Mouse (Mus musculus) right cerebral cortex, adult 2 months (tissue): ENCODE data around the gene Ces1f.
"Not testable (repeated sequence)": the region's sequence is repeated elsewhere in the genome, so short reads cannot be mapped to it uniquely, and the experiment has no call there.

Source experiments
- DNase-seq, 2 experiments: peaks; one replicate each; pipeline ENCODE4 v3.0.0; 2021 to 2022; ENCODE audit warnings: low spot score in 2 of 2

Ces1f gene

DNA sequence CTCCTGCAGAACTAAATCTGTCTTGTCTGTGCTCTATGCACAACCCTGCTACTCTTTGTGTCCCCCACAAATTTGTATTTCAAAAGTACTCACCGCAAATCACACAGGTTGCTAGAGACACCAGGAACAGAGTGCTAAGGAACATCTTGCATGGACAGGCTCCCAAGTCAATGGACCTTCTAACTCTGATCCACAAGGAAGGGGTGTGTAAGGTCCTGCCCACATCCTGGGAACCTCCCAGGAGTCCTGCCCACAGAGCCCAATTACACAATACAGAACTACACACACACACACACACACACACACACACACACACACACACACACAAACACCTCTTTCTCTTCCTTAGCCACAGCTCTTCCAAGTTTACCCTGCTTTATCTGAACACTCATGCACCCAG lies at the start of gene Ces1f:
Gene Ces1f (minus strand): TSS at position 192 of the 400 bp plus-strand sequence.
- DNase-seq = no peak

DNA sequence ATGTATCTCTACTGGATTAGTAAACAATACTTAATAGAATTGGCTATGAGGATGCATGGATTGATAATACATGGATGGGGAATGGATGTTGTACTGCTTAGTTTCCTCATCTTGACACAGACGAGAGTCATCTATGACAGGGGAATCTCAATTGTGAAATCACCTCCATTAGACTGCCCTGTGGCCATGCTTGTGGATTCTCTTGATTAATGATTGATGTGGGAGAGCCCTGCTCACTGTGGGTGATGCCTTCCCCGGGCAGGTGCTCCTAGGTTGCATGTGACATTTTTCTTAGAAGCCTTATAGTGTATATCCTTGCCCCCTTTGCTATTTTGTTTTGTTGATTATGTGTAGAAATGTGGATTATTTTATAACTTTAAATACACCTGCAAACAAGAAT lies 45.6 kb upstream of the Ces1f start:
- no peak for DNase-seq

DNA sequence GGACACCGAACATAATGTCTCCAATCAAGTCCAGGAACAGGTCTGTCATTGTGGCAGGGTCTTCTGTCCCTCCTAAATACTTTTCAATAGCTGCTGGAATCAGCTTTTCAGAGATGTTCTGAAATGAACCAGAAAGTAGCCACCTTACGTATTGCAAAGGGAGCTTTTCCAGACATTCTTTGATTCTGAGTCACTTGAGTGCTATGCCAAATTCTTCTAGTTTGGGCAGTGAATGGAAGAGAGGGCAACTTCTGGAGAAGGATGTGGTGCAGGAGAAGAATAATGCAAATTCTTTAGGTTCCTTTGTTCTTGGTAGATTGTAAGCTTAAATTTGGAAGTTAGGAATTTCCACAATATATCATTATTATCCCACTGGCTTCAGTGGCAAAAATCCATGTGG lies 37.5 kb upstream of the Ces1f start:
- DNase-seq = no peak

DNA sequence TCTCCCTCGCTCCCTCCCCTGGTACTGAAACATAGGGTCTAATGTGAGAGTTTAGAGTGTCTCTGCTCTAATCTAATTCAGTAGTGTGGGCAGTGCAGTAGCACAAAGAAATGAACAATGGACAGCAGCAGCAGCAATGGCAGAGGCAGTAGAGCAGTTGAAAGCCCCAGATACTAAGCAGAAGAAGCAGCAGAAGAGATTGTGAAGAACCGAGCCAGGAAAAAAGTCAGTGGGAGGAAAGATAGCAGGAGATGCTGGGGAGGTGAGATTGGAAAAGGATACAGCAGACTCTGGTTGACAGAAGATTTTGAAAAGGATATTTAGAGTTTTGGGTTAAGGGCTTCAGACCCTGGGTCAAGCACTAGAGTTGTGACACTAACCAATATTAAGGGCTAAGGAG lies 36.0 kb upstream of the Ces1f start:
- no peak for DNase-seq

DNA sequence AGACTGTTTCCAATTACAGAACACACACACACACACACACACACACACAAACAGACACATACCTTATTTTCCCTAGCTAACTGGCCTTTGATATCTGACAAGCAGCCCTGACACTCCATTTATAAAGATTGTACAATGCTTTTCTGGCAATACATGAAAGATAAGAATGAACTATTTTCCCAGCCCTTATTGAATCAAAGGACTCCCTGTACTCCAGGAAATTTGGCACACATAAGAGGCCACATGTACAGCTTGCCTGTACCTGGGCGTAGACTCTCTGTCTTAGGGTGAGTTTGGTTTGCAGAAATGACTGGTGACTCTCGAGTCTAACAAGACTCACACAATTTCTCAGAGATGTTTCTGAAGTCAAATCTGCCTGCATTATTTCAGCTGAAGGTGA lies 4.3 kb upstream of the Ces1f start:
- DNase-seq = no peak

DNA sequence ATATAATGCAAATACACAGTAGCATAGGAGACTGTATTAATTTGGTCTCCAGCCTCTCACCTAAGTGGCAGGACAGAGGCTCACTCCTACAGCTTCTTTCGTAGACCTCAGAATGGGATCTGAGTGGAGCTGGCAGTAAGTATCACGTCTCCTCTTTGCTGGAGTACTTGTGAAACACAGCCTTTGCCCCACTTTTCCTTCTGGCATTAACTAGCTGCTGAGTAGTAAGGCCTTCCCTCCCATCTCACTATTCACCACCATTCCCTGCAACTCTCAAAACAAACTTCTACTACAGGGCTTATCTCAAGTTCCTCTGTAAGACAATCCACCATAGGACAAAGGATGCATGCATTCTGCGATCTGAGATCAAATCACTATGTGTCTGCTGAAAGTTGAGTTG lies 2.8 kb upstream of the Ces1f start:
- no peak for DNase-seq

DNA sequence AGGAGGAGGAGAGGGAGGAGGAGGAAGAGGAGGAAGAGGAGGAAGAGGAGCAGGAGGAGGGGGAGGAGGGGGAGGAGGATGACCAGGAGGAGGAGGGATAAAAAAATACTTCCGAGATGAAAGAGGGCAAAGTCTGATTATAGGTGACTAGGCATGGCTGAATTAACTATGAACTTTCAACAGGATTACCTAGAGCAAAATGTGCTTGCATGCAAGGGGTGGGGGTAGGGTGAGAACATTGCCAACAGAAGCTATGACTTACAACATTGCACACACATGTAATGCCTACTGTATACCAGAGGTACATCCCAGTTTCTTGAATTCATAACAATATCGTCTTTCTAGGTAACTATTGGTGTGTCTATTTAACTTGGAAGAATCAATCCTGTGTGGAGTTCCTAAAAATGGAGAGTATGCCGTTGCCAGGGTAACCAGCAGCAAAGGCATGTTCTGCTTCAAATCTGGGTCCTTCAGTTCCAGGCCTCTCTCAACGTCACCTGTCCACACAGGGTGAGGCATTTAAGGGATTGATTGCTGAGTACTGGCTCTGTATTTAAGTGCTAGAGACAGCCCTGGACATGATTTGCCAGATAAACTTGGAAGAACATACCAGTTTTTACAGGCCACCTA lies 1.3 kb downstream of the Ces1f start:
- peak; percentile 22 for DNase-seq

DNA sequence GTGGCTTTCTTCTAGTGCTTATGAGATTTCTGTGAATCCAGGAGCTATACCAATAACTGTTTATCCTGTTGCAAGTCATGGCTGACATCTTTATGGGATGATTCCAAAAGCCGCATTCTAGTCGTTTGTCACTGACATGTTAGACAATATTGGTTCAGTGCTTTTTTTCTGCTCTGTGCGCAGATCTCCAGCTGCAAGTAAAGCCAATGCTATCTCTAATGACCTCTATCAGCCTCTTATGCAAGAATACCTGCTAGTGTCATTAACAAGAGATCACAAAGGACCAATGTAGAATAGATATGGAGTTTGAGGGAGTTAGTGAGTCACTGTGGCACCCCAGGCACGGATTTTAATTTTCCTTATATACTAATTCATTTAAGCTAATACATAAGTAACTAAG lies 4.9 kb downstream of the Ces1f start:
- no peak for DNase-seq

DNA sequence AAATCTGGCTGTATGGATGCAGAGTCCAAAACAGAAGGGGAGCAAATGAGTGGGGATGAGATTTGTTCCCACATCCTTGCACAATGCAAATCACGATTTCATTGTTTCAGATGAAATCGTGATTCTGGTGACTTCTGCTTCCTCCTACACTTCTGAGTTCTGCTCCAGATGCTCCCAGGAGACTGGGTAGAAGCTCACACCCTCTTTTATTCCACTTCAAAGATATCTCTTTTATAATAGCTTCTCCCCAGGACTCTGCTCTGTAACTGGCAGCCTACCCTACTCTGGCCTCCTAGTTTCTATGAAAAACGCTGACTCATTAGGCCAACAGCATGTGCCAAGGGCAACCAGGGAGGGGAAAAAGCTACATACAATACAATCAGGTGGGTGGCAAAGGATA lies 6.2 kb downstream of the Ces1f start:
- DNase-seq = peak; percentile 44 to 45

DNA sequence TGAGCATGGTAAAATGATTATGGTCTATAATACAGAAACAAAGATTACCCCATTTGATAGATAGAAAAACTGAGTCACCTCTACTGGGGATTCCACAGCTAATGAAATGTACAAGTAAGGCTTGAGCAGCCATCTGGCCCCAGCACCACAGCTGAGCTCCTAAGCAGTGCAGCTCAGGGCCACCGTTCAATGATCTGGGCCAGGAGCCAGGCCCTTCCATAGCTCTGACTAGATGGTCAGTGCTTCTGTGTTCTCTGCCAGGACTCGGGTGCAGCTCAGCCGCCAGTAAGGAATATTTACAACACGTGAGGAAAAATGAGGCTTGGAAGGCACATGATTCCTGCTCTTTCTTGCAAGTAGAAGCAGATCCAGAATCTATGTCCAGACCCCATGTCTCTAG lies 6.9 kb downstream of the Ces1f start:
- no peak for DNase-seq

DNA sequence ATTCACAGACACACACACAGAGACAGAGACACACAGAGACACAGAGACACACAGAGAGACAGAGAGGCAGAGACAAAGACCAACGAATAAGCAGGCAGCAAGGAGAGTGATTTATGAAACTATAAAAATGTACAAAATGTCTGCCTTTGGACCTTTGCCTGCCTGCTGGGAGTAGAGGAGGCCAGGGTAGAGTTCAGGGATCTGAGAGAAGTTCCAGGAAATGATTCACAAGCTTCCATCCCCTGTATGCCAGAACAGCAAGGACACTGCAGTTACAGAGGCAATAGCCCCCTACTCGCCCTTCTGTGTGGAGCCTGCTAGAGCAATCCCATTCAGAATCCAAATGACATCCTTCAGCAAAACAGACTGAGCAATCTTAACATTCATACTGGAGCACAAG lies 18.1 kb downstream of the Ces1f start:
- no peak for DNase-seq

DNA sequence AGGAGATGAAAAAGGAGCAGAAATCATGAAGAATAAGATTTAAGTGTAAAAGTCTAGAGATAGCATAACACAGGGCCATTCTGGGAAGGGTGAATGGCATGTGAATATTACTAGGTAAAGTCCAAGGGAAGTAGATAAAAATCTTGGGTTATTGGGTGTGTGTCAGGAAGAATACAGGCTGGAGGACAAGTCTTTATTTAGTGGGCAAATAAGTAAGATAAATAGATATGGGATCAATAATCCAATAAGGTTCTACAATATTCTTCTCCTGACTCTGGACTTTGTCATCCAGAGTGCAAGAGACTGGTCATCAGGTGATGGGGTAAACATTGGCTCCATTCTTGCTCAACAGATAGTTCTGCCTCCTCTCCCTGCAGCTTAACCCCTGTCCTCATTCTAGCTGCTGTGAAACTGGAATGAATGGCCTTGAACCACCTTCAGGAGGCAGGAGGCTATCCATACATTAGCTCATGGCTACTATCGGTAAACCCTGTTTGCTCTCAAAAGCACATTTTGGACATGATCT lies 27.1 kb downstream of the Ces1f start:
- no peak for DNase-seq

DNA sequence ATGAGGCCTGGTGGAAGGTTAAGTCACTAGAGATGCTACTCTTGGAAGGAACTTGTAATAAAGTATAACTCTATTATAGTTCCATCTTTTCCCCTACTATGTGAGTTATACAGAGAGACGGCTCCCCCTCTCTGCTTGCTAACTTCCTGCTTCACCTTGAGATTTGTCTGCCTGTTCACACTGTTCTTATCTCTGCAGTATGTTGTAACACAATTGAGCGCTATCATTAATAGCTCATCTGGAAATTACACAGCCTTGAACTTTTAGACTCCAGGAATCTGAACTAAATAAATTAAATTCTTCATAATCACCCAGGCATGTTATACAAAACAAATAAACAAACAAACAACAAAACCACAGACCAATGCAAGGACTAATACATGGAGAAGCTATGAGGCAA lies 33.5 kb downstream of the Ces1f start:
- DNase-seq = no peak

DNA sequence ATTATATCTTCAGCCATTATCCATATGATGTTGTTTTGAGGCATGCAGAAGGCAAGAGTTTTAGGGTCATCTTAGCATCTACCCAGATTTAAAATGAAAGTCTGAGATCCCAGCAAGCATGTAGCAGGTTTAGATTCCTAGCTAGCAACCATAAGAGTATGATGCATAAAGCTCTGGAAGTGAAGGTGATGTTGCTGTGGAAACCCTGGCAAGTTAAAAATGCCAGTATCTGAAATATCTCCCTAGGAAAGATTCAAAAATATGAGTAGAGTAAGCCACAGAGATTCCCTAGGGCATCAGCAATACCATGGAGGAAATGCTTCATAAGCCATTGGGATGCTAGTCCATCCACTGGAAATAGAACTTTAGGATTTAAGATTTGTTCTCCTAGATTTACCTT lies 39.7 kb downstream of the Ces1f start:
- DNase-seq = peak in 1 of 2 experiments; percentile 3

DNA sequence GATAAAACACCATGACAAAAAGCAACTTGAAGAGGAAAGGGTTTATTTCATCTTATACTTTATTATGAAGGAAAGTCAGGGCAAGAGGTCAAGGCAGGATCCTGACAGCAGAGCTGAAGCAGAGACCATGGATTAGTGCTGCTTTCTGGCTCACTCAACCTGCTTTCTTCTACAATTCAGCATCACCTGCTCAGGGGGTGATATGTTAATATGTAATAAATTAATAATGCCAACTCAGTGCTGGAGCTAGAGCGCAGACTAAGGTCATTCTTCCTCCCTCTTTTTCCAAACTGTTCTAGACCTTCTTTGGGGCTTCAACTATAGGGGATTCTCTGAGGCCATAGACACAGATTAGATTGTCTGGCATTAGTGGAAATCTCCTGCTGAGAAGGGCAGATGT lies 43.9 kb downstream of the Ces1f start:
- DNase-seq = no peak

DNA sequence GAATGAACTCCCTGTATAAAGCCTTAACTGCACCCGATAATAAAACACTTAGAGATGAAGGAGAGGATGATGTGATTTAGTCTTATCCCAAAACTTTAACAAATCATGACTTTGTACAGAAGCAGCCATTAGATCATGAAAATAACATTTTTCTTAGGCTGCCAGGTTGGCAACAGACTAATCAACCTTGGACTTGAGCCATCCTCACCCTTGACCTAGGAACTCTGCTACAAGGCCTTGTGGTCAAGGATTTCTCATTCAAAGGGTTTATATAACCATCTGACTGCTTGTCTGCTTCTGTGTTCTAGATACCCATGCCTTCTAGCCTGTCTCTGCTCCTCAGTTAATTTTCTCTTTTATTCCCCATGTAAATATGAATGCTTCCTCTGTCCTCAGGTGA lies 44.8 kb downstream of the Ces1f start:
- DNase-seq = no peak

DNA sequence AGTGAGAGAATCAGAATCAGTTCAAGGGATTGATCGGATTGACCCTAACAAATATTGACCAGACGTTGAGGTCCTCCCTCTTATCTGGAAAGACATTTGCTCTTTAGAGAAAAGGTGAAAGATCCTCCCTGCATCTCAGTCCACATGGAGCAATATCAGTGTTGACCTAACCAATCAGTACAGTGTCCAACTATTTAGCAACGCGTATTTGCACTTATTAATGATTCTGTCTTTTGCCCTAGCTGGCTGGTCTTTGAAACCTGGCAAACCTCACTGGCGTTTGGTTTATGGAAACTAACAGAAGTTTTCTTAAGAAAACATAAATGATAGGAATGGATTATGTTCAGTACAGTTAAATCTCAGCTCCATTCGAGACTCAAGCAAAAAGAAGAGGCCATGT lies 45.5 kb downstream of the Ces1f start:
- no peak for DNase-seq

DNA sequence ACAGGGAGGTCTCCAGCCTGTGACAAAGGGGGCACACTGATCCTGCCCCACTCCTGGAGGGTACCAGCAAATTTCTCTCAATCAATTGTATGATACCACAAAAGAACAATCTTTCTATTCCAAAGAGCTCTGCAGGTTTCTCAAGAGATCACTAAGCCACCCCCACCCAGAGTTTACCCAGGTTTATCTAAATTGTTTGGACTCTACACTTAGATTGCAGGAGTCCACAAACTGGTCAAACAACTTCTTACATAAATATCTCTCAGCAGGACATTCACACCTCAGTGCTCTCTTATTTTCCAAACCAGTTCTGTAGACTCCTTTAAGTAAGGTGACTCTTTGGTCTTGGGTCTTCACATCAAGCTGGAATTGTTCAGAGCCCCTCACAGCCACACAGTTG lies 50.1 kb downstream of the Ces1f start, which contains the start of gene Ces1e:
Gene Ces1e (minus strand): TSS at position 174 of the 400 bp plus-strand sequence.
- DNase-seq = no peak

DNA sequence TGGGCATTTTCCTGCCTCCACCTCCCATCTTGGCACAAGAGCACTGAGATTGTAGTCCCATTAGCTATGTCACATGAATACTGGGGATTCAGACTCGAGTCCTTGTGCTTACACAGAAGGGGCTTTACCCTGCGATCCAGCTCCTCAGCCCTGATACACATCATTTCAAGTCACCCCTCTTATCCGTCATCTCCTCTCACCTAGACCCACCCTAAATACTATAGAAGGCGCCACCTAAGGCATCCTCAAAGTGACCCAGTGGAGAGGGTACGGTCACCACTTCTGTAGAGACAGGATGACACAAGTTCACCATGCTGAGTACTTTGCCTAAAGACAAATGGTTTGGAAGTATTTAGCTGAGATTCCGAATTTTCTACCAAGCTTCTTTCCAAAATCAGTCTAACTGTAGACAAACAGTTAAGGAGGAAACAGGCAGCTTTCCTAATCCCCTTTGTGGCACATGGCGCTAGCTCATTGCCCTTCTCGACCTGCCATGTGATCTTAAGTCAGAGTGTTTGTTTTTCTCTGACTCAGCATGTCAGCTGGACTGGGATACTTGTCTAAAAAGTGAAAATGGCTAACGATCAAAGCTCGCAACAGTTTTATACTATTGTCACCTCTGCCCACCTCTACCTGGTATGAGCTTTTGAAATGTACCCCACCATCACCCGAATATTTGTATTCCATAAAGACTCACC lies 50.7 kb downstream of the Ces1f start:
- no peak for DNase-seq

DNA sequence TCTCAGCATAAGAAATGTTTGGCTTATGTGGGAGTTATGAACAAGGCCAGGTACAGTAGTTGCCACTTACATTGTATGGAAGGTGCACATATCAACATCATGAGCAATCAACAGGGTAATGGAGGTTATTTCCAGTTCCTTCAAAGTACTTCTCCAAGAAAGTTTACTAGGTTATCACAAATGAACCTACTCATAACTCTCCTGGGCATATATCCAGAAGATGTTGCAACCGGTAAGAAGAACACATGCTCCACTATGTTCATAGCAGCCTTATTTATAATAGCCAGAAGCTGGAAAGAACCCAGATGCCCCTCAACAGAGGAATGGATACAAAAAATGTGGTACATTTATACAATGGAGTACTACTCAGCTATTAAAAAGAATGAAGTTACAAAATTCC lies 53.1 kb downstream of the Ces1f start:
- DNase-seq = not testable (repeated sequence)

DNA sequence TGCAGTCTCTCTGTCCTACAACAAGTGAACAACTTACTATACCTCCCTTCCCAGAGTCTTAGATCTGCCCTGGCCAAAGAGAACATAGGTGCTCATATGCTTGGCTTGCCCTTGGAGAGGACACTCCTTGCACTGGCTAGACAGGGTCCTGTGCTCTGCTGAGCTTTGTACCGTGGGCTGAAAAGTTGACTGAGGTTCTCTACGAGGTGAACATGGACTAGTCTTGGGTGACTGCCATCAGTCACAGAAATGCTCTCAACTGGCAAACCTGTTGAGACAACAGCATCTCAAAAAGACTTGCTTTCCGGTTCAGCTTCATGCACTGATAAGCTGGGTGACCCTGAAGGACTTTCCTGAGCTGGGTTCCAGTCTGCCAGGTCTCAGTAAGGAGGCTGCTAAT lies 57.7 kb downstream of the Ces1f start:
- no peak for DNase-seq

DNA sequence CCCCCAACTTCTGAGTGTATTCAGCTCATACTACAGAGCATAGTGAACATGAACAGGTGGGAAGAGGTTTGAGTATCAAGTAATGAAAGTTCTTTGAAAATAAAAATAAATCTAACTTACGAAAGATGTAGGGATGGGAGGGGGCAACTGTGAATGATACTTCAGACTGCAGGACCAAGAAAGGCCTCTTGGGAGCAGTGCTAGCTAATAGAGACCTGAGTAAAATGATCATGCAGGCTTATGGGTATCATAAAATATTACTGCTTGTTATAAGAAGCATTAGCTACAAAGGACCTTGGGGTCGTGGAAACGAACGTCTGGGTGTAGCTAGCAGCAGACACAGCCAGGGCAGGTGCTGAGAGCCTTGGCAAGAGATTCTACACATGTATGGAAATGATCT lies 61.7 kb downstream of the Ces1f start:
- no peak for DNase-seq

DNA sequence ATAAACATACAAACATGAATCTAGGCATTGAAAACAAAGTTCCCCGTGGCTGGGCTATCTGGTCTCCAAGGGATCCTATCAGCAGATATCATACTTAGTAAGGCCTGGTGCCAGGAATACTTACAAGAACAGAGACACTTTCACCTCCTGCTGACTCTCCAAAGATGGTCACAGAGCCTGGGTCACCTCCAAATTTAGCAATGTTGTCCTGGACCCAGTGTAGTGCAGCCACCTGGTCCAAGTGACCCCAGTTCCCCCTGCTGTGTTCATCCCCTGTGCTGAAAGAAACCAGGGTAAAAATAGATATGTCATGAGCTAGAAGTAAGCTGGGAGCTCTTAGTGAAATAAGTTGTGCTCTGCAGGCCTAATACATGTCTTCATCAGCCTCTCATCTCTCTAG lies 62.2 kb downstream of the Ces1f start:
- no peak for DNase-seq

DNA sequence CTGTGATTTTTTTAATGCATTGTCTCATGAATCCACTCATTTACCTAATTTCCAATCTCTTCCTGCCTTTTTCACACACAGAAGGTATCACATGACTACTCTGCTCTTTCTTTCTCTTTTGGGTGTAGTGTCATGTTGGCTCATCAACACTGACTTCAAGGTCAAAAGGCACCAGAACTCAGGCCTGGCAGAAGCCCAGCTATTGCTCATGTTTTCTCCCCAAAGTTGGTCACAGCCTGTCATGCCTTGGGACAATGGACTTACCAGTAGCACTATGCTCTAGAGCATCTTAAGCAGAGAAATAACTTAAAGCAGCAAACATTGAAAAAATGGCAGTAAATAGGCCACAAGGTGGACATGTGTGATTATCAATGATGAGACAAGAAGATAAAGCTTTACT lies 68.5 kb downstream of the Ces1f start:
- no peak for DNase-seq
